Mouse (Mus musculus): ENCODE results near the gene Slc35a1. TPM values are rescaled to one million over a fixed set of nuclear protein-coding genes. Genes with fewer than 3 reads are reported as not detected.

Gene Slc35a1
- polyA plus RNA-seq (2014; fragmentation: Illumina TruSeq; extraction: RNeasy Lipid Tissue Mini Kit (QIAGEN cat#74804); ENCODE audit: low replicate concordance), result 38.5 TPM

DNA sequence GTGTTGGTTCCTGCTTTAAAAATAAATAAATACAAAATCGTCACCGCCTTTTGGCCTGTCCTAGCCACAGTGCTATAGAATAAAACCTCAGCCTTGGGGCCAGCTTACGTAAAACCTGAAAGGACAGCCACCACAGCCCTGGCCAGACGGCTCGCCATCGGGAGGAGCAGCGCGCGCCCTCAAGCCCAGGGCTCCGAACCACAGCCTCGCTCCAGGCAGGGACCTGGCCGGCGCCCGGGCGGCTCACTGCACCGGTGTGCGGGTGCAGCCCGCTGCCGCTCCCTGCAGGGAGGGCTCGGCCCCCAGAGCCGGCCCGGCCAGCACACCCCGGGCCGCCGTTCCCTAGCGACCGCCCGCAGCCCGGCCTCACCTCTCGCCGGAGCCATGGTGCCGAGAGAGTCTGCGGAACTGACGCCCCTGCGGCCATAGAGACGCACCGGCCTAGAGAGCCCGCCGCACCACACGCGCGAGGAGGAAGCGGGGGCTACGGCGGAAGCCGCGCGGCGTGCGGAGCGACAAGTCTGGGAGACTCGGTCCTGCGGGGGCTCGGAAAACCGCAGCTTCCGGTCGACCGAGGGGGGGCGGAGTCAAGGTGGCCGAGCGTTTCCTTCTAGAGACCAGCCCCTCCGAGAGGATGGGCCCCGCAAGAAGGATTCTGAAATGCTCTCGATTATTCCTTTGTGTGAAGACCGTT, at the start of gene Slc35a1:
Gene Slc35a1, minus strand, starts transcription at position 565 of the 694 bp plus-strand sequence.

DNA sequence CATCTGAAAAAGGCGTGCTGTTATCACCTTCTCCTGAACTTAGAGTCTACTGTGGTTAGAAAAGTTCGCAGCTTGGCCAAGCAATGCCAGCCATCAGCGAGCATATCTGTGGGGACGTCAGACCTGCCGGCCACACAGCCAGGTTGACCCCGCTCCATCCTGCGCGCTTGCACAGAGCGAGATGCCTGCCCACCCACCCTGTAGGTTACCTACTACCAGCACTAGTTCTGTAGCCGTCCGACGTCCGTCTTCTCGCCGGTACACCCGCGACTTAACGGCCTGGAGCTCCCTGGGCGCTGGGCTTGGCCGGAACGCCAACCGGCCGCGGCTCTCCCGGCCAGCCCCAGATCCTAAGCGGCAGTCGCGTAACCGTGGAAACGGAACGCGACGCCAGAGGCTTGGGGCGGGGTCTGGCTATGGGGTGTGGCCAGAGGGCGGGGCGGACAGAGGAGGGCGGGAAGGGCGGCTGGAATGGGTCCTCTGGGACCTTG, 42.7 kb upstream of the Slc35a1 start, which contains the start of gene Cfap206:
Gene Cfap206, minus strand, starts transcription at position 356 of the 491 bp plus-strand sequence.

DNA sequence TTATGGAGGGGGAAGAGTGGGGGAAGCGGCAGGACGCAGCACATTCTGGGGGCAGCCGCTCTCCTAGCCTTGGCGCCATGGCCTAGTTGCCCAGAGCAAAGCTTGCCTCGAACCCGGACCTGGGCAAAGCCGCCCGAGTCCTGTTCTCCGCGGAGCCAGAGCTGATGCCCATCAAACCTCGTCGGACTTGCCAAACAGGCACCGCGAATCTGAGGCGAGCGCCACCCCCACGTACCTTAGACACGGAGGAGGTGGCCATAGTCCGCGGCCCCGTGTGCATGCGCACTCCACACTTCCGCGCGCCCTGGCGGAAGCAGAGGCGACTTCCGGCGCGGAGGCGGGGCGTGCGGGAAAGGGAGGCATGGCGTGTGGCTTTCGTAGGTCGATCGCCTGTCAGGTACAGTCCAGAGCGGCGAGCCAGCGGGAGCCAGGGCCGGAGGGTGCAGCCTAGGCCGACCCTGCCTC, 72.6 kb downstream of the Slc35a1 start, which contains the start of the genes Orc3 and Rars2:
Gene Orc3, minus strand, starts transcription at position 315 of the 465 bp plus-strand sequence.
Gene Rars2, plus strand, starts transcription at position 328 of the 465 bp plus-strand sequence.

Other genes with a start within 250 kb of the Slc35a1 start
- 153 TPM for gene Akirin2, start 136.5 kb downstream of the Slc35a1 start, polyA plus RNA-seq (2014; fragmentation: Illumina TruSeq; extraction: RNeasy Lipid Tissue Mini Kit (QIAGEN cat#74804); ENCODE audit: low replicate concordance)
- gene Orc3, start 72.5 kb downstream of the Slc35a1 start, polyA plus RNA-seq (2014; fragmentation: Illumina TruSeq; extraction: RNeasy Lipid Tissue Mini Kit (QIAGEN cat#74804); ENCODE audit: low replicate concordance), result 73.4 TPM
- 92.4 TPM for gene Rars2, start 72.5 kb downstream of the Slc35a1 start, polyA plus RNA-seq (2014; fragmentation: Illumina TruSeq; extraction: RNeasy Lipid Tissue Mini Kit (QIAGEN cat#74804); ENCODE audit: low replicate concordance)
- gene Cfap206, start 42.8 kb upstream of the Slc35a1 start, polyA plus RNA-seq (2014; fragmentation: Illumina TruSeq; extraction: RNeasy Lipid Tissue Mini Kit (QIAGEN cat#74804); ENCODE audit: low replicate concordance), result not detected
- gene Gm136, start 68.8 kb upstream of the Slc35a1 start, polyA plus RNA-seq (2014; fragmentation: Illumina TruSeq; extraction: RNeasy Lipid Tissue Mini Kit (QIAGEN cat#74804); ENCODE audit: low replicate concordance), result not detected
- 119 TPM for gene Smim8, start 91.0 kb upstream of the Slc35a1 start, polyA plus RNA-seq (2014; fragmentation: Illumina TruSeq; extraction: RNeasy Lipid Tissue Mini Kit (QIAGEN cat#74804); ENCODE audit: low replicate concordance)
- gene Zfp292, start 195.5 kb upstream of the Slc35a1 start, polyA plus RNA-seq (2014; fragmentation: Illumina TruSeq; extraction: RNeasy Lipid Tissue Mini Kit (QIAGEN cat#74804); ENCODE audit: low replicate concordance), result 58.1 TPM
- not detected for gene Cga, start 206.3 kb upstream of the Slc35a1 start, polyA plus RNA-seq (2014; fragmentation: Illumina TruSeq; extraction: RNeasy Lipid Tissue Mini Kit (QIAGEN cat#74804); ENCODE audit: low replicate concordance)